Mouse (Mus musculus) cortical plate, adult 2 months (tissue): ENCODE measurements around the gene Rho.

ENCODE experiments used
- CTCF ChIP-seq: fragments of 200-500 bp; IDR thresholded peaks from 2 replicates; pipeline ENCODE4 v1.5.1; 2011; ENCODE audit warnings: mild to moderate bottlenecking, control low read depth, low read length; ENCODE audit not compliant: insufficient read depth; ENCODE audit errors: extremely low read depth
- POLR2A ChIP-seq: fragments of 200-500 bp; IDR thresholded peaks from 2 replicates; pipeline ENCODE4 v1.6.1; 2011; ENCODE audit warnings: mild to moderate bottlenecking, low read length, control low read depth; ENCODE audit not compliant: insufficient read depth; ENCODE audit errors: extremely low read depth

DNA sequence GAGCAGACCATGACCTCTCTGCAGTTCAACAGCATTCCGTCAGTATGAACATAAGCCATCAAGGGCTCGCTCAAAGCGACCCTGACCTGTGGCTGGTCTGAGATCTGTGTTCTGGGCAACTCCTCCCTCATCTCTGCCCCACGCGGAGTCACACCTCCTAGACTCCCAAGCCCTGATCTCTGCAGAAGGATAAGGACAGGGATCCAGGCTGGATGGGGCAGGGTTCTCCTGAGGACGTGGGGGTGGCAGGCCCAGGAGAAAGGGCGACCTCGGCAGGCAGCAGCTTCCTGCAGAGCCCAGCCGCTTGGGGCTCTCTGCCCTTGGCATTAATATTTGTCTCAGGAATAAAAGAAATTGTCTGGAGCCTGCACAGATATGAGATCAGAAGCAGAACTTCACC lies 54.1 kb downstream of the Rho start:
- TF ChIP-seq POLR2A = no peak
- no peak for TF ChIP-seq CTCF
